Mouse (Mus musculus) MEL (cell line): ENCODE results near the gene Pdpr. TPM values are rescaled to one million over a fixed set of nuclear protein-coding genes. Genes with fewer than 3 reads are reported as not detected.

Source experiments
- DNase-seq: peaks from one replicate; pipeline ENCODE4 v3.0.0; 2011; ENCODE audit warnings: low read depth, low spot score
- H3K27ac ChIP-seq: 2 replicates; pipeline ENCODE4 v1.5.1; 2012; ENCODE audit warnings: low read depth, mild to moderate bottlenecking, control low read depth, low read length, moderate library complexity; ENCODE audit not compliant: control insufficient read depth
- H3K27me3 ChIP-seq, 2 experiments: fragments of 150-350 bp in 1 of 2; sonication (generic) in 1 of 2; 2 replicates each; pipeline ENCODE4 v1.6.1; 2012; ENCODE audit warnings: low read length in 2 of 2, mild to moderate bottlenecking in 2 of 2, improper control_type of control experiment in 1 of 2, moderate library complexity in 1 of 2; ENCODE audit not compliant: insufficient read depth in 2 of 2, control insufficient read depth in 1 of 2
- H3K36me3 ChIP-seq, 2 experiments: 2 replicates each; pipeline ENCODE4 v1.6.1; 2012 to 2014; ENCODE audit warnings: low read length in 2 of 2, improper control_type of control experiment in 1 of 2, inconsistent platforms in 1 of 2, mild to moderate bottlenecking in 1 of 2; ENCODE audit not compliant: insufficient read depth in 2 of 2, control insufficient read depth in 1 of 2
- H3K4me1 ChIP-seq, 2 experiments: fragments of 150-350 bp in 1 of 2; sonication (generic) in 1 of 2; 2 replicates each; pipeline ENCODE4 v1.6.1; 2012; ENCODE audit warnings: low read length in 2 of 2, improper control_type of control experiment in 1 of 2, mild to moderate bottlenecking in 1 of 2; ENCODE audit not compliant: insufficient read depth in 2 of 2, control insufficient read depth in 1 of 2
- H3K4me3 ChIP-seq, 2 experiments: fragments of 150-350 bp in 1 of 2; sonication (generic) in 1 of 2; 2 replicates each; pipeline ENCODE4 v1.5.1; 2012; ENCODE audit warnings: low read depth in 2 of 2, low read length in 2 of 2, mild to moderate bottlenecking in 2 of 2, moderate library complexity in 2 of 2, control low read depth in 1 of 2, improper control_type of control experiment in 1 of 2; ENCODE audit not compliant: control insufficient read depth in 1 of 2, insufficient read depth in 1 of 2
- H3K79me2 ChIP-seq: 2 replicates; pipeline ENCODE4 v1.6.1; 2012; ENCODE audit warnings: mild to moderate bottlenecking, low read length, moderate library complexity; ENCODE audit not compliant: control insufficient read depth, poor library complexity, insufficient read depth
- H3K9ac ChIP-seq: 2 replicates; pipeline ENCODE4 v1.6.1; 2012; ENCODE audit warnings: low read depth, mild to moderate bottlenecking, control low read depth, low read length, moderate library complexity; ENCODE audit not compliant: control insufficient read depth, poor library complexity, severe bottlenecking
- H3K9me3 ChIP-seq: fragments of 150-350 bp; sonication (generic); replicated peaks from 2 replicates; pipeline ENCODE4 v1.6.1; 2012; ENCODE audit warnings: mild to moderate bottlenecking, low read length, improper control_type of control experiment, moderate library complexity; ENCODE audit not compliant: insufficient read depth
- BHLHE40 ChIP-seq: IDR thresholded peaks from 2 replicates; pipeline ENCODE4 v1.6.1; 2012; ENCODE audit warnings: low read depth, mild to moderate bottlenecking, inconsistent platforms, low read length, improper control_type of control experiment, borderline replicate concordance
- CHD2 ChIP-seq: IDR thresholded peaks from 2 replicates; pipeline ENCODE4 v1.6.1; 2011; ENCODE audit warnings: low read length, improper control_type of control experiment
- CTCF ChIP-seq, 3 experiments: IDR thresholded peaks in 2 of 3; conservative IDR thresholded peaks in 1 of 3; 2 replicates each; pipeline ENCODE4 v1.5.1; 2011 to 2012; ENCODE audit warnings: low read length in 3 of 3, low read depth in 2 of 3, mild to moderate bottlenecking in 2 of 3, improper control_type of control experiment in 1 of 3, inconsistent platforms in 1 of 3, mixed read lengths in 1 of 3, moderate library complexity in 1 of 3; ENCODE audit not compliant: control insufficient read depth in 1 of 3, insufficient read depth in 1 of 3, poor library complexity in 1 of 3, severe bottlenecking in 1 of 3
- ELF1 ChIP-seq: IDR thresholded peaks from 2 replicates; pipeline ENCODE4 v1.6.1; 2014; ENCODE audit warnings: low read depth, mild to moderate bottlenecking, inconsistent platforms, low read length, improper control_type of control experiment, moderate library complexity
- EP300 ChIP-seq, 2 experiments: IDR thresholded peaks; 2 replicates each; pipeline ENCODE4 v1.6.1; 2011; ENCODE audit warnings: improper control_type of control experiment in 2 of 2, low read length in 2 of 2, low read depth in 1 of 2, mild to moderate bottlenecking in 1 of 2
- GABPA ChIP-seq: IDR thresholded peaks from 2 replicates; pipeline ENCODE4 v1.6.1; 2012; ENCODE audit warnings: low read depth, mild to moderate bottlenecking, inconsistent platforms, low read length, improper control_type of control experiment, moderate library complexity
- HCFC1 ChIP-seq: IDR thresholded peaks from 2 replicates; pipeline ENCODE4 v1.6.1; 2012; ENCODE audit warnings: low read depth, mild to moderate bottlenecking, inconsistent platforms, low read length, improper control_type of control experiment, moderate library complexity
- JUND ChIP-seq: IDR thresholded peaks from 2 replicates; pipeline ENCODE4 v1.6.1; 2011; ENCODE audit warnings: low read depth, mild to moderate bottlenecking, improper control_type of control experiment, low read length
- KAT2A ChIP-seq: conservative IDR thresholded peaks from 2 replicates; pipeline ENCODE4 v1.6.1; 2012; ENCODE audit warnings: low read depth, low read length, improper control_type of control experiment, inconsistent platforms
- MAFK ChIP-seq: IDR thresholded peaks from 2 replicates; pipeline ENCODE4 v1.6.1; 2011; ENCODE audit warnings: low read depth, mild to moderate bottlenecking, low read length, improper control_type of control experiment, borderline replicate concordance
- MAX ChIP-seq: IDR thresholded peaks from 2 replicates; pipeline ENCODE4 v1.6.1; 2011; ENCODE audit warnings: low read length, improper control_type of control experiment
- MAZ ChIP-seq: IDR thresholded peaks from 2 replicates; pipeline ENCODE4 v1.6.1; 2012; ENCODE audit warnings: low read depth, mild to moderate bottlenecking, inconsistent platforms, low read length, improper control_type of control experiment
- MXI1 ChIP-seq: IDR thresholded peaks from 2 replicates; pipeline ENCODE4 v1.6.1; 2011; ENCODE audit warnings: mild to moderate bottlenecking, low read depth, low read length, improper control_type of control experiment
- MYB ChIP-seq: IDR thresholded peaks from 2 replicates; pipeline ENCODE4 v1.6.1; 2011; ENCODE audit warnings: mild to moderate bottlenecking, low read depth, low read length, improper control_type of control experiment
- MYC ChIP-seq: IDR thresholded peaks from 2 replicates; pipeline ENCODE4 v1.6.1; 2011; ENCODE audit warnings: low read depth, mild to moderate bottlenecking, low read length, improper control_type of control experiment, moderate library complexity
- NRF1 ChIP-seq: IDR thresholded peaks from 2 replicates; pipeline ENCODE4 v1.6.1; 2014; ENCODE audit warnings: low read depth, mild to moderate bottlenecking, inconsistent platforms, low read length, improper control_type of control experiment, moderate library complexity; ENCODE audit not compliant: poor library complexity, insufficient read depth, severe bottlenecking
- POLR2A ChIP-seq, 2 experiments: IDR thresholded peaks; 2 replicates each; pipeline ENCODE4 v1.6.1; 2011 to 2012; ENCODE audit warnings: low read length in 2 of 2, mild to moderate bottlenecking in 2 of 2, control low read depth in 1 of 2, improper control_type of control experiment in 1 of 2, low read depth in 1 of 2, moderate library complexity in 1 of 2; ENCODE audit not compliant: control insufficient read depth in 1 of 2, insufficient read depth in 1 of 2, poor library complexity in 1 of 2
- POLR2AphosphoS2 ChIP-seq: IDR thresholded peaks from 2 replicates; pipeline ENCODE4 v1.6.1; 2011; ENCODE audit warnings: low read length, improper control_type of control experiment
- POLR2AphosphoS5 ChIP-seq: IDR thresholded peaks from 2 replicates; pipeline ENCODE4 v1.6.1; 2012; ENCODE audit warnings: low read depth, borderline replicate concordance, mild to moderate bottlenecking, inconsistent platforms, low read length, moderate library complexity, mixed read lengths
- RAD21 ChIP-seq: IDR thresholded peaks from 2 replicates; pipeline ENCODE4 v1.6.1; 2011; ENCODE audit warnings: mild to moderate bottlenecking, low read depth, low read length, improper control_type of control experiment
- RCOR1 ChIP-seq: IDR thresholded peaks from 2 replicates; pipeline ENCODE4 v1.6.1; 2012; ENCODE audit warnings: low read depth, mild to moderate bottlenecking, inconsistent platforms, low read length, improper control_type of control experiment
- SIN3A ChIP-seq: IDR thresholded peaks from 2 replicates; pipeline ENCODE4 v1.6.1; 2012; ENCODE audit warnings: low read length, improper control_type of control experiment, inconsistent platforms
- SMC3 ChIP-seq: IDR thresholded peaks from 2 replicates; pipeline ENCODE4 v1.6.1; 2011; ENCODE audit warnings: low read depth, low read length, improper control_type of control experiment
- TAL1 ChIP-seq: IDR thresholded peaks from 2 replicates; pipeline ENCODE4 v1.6.1; 2012; ENCODE audit warnings: mild to moderate bottlenecking, inconsistent platforms, low read length, moderate library complexity, mixed read lengths
- UBTF ChIP-seq: IDR thresholded peaks from 2 replicates; pipeline ENCODE4 v1.6.1; 2012; ENCODE audit warnings: low read depth, mild to moderate bottlenecking, inconsistent platforms, low read length, improper control_type of control experiment, moderate library complexity, borderline replicate concordance; ENCODE audit not compliant: insufficient read depth
- USF1 ChIP-seq: IDR thresholded peaks from 2 replicates; pipeline ENCODE4 v1.6.1; 2014; ENCODE audit warnings: low read depth, mild to moderate bottlenecking, inconsistent platforms, low read length, improper control_type of control experiment, moderate library complexity
- USF2 ChIP-seq, 2 experiments: IDR thresholded peaks; 2 replicates each; pipeline ENCODE4 v1.6.1; 2011 to 2012; ENCODE audit warnings: improper control_type of control experiment in 2 of 2, low read length in 2 of 2, borderline replicate concordance in 1 of 2, inconsistent platforms in 1 of 2, low read depth in 1 of 2, mild to moderate bottlenecking in 1 of 2; ENCODE audit not compliant: insufficient read depth in 1 of 2
- ZC3H11A ChIP-seq: IDR thresholded peaks from 2 replicates; pipeline ENCODE4 v1.6.1; 2012; ENCODE audit warnings: low read depth, mild to moderate bottlenecking, inconsistent platforms, low read length, improper control_type of control experiment
- ZKSCAN1 ChIP-seq: IDR thresholded peaks from 2 replicates; pipeline ENCODE4 v1.6.1; 2012; ENCODE audit warnings: low read depth, mild to moderate bottlenecking, inconsistent platforms, low read length, improper control_type of control experiment, moderate library complexity
- ZMIZ1 ChIP-seq: IDR thresholded peaks from 2 replicates; pipeline ENCODE4 v1.6.1; 2012; ENCODE audit warnings: low read depth, mild to moderate bottlenecking, inconsistent platforms, low read length, improper control_type of control experiment, moderate library complexity
- ZNF384 ChIP-seq: IDR thresholded peaks from 2 replicates; pipeline ENCODE4 v1.6.1; 2012; ENCODE audit warnings: low read depth, mild to moderate bottlenecking, inconsistent platforms, low read length, improper control_type of control experiment
- polyA plus RNA-seq, 2 experiments: library from polyadenylated mRNA; stranded (reverse) in 1 of 2; unstranded in 1 of 2; fragments of >175 nt in 1 of 2; fragments of >200 nt in 1 of 2; gene quantifications; 2 replicates each; pipeline versions ENCODE4 v1.2.1 to v1.2.4; 2012; ENCODE audit warnings: low replicate concordance in 2 of 2, low read depth in 1 of 2; ENCODE audit not compliant: insufficient read length in 2 of 2, insufficient read depth in 1 of 2, missing spikeins in 1 of 2
- total RNA-seq: library from RNA; depleted of rRNA; stranded (reverse); fragments of 300-350 nt; gene quantifications from 2 replicates; pipeline ENCODE4 v1.2.3, GENCODE M21; 2012

Gene Pdpr
- total and polyA plus RNA-seq, 3 experiments: 13.4 to 13.5 TPM; not detected in 1

DNA sequence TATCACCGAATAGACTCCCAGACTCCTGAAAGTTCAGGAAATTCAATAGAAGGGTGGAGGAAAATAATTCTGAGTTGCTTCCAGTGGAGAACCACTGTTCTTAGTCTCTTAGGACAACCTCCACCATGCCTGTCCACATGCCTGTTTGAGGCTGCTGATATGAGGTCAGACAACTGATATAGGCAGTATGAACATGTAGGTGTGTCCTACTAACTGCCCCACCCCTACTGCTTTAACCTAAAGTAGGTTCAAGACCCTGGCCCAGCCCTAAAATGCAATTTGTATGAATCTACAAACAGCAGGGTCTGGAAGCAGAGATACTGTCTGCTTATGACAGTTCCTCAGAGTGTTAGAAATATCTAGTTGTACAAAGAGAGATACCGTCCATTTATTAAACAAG, 38.8 kb upstream of the Pdpr start:
- H3K27ac ChIP-seq: peak overlapping the region; percentile 11; the same call in 1 of the 2 replicates
- DNase-seq: no peak
- peaks cover 13 to 17% of the 10 kb centered on the region in 2 experiments for H3K36me3 ChIP-seq
- H3K4me3 ChIP-seq: no peak overlapping the region
- H3K9me3 ChIP-seq: no peaks in the 10 kb centered on the region
- TF ChIP-seq USF1: no peak
- TF ChIP-seq SIN3A: no peak
- no peak for TF ChIP-seq ZMIZ1
- TF ChIP-seq ZKSCAN1: no peak
- no peaks in the 10 kb centered on the region for H3K27me3 ChIP-seq
- H3K79me2 ChIP-seq: peaks cover 20% of the 10 kb centered on the region
- peaks cover 4 to 21% of the 10 kb centered on the region in 2 experiments for H3K4me1 ChIP-seq
- no peak overlapping the region for H3K9ac ChIP-seq

- Histone ChIP-seq H3K79me2 (peaks cover 20% of the 10 kb centered on the region), H3K4me3 (peak within 1 kb of the TSS; percentile 62 to 98), H3K36me3 (peaks cover 12 to 22% of the 10 kb centered on the region in 2 experiments), H3K9ac (peak within 1 kb of the TSS; percentile 98), H3K27ac (peak within 1 kb of the TSS; percentile 90), H3K4me1 (peaks cover 4 to 26% of the 10 kb centered on the region in 2 experiments), H3K9me3 (no peaks in the 10 kb centered on the region), H3K27me3 (no peaks in the 10 kb centered on the region)
- DNase-seq: peak; percentile 97
- TF ChIP-seq UBTF (0 out of 2 replicates have a peak, but pooled peaks have one; percentile 30), SIN3A (peak; percentile 73), CTCF (IDR thresholded peaks at IDR 0.05 in 2 of 3, conservative IDR thresholded peaks at IDR 0.05 in 1 of 3; ENCODE audit: control insufficient read depth in 1 of 3, insufficient read depth in 1 of 3, low read depth in 2 of 3, low read length in 3 of 3, poor library complexity in 1 of 3, severe bottlenecking in 1 of 3) (peak; percentile 87 to 89 (median 88)), MAFK (no peak), RCOR1 (no peak), EP300 (IDR thresholded peaks at IDR 0.05; ENCODE audit: low read depth in 1 of 2, low read length in 2 of 2) (no peak), TAL1 (no peak), USF2 (IDR thresholded peaks at IDR 0.05; ENCODE audit: borderline replicate concordance in 1 of 2, insufficient read depth in 1 of 2, low read depth in 1 of 2, low read length in 2 of 2) (no peak), ZC3H11A (no peak), MAZ (no peak), MYC (peak; percentile 47; the same call in 1 of the 2 replicates), RAD21 (no peak; the same call in 1 of the 2 replicates), KAT2A (peak; percentile 76), BHLHE40 (no peak), JUND (no peak), POLR2AphosphoS2 (peak; percentile 100), MYB (no peak), HCFC1 (peak; percentile 95), SMC3 (peak; percentile 36; the same call in 1 of the 2 replicates), USF1 (no peak), ELF1 (peak; percentile 94), NRF1 (peak; percentile 75), ZMIZ1 (peak; percentile 79), POLR2AphosphoS5 (no peak), POLR2A (IDR thresholded peaks at IDR 0.05; ENCODE audit: control insufficient read depth in 1 of 2, insufficient read depth in 1 of 2, low read depth in 1 of 2, low read length in 2 of 2, poor library complexity in 1 of 2) (peak; percentile 87 to 90; a peak in 3 of 4 replicates), GABPA (no peak; the same call in 1 of the 2 replicates), ZNF384 (no peak), MXI1 (peak; percentile 81), CHD2 (no peak), MAX (peak; percentile 80; the same call in 1 of the 2 replicates)
Measured at GRCm38 (mm10) chr8:111056158-111056663, 38.2 kb upstream of the Pdpr start, which contains the start of gene Exosc6. Gene Exosc6 (plus strand): TSS chr8:111056339.
